24 mouse cellular contexts compared by ENCODE assay signal in the genomic region with DNA sequence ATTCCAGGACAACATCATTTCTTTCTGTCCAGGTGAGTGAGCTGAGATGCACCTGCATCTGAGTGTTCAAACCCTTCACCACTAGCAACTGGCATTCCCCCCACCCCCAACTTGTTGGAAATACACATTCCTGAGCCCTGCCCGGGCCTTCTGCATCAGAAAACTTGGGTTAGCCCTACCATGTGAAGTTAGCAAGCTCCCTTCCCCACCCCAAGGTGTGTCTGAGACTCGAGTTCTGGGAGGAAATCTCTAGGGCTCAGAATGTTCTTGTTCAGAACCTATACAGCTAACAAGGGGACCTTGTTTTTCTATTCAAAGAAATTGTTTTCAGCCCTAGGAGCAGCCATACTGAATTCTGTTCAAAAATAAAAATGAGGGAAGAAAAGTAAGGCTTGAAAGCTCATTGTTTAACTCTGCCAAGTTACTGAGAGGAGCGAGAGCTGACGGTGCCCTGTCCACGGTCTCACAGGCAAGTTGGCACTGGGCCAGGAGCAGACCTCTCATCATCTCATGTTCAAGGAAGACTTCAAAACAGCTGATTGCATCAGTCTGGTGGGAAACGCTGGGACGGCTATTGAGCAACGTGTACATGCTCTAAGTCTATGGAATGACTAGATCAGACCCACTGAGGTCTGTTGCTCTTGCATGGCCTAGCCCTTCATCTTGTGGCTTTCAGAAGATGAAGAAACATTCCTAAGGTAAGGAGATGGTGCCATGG. TPM values are rescaled to one million over a fixed set of nuclear protein-coding genes. Genes with fewer than 3 reads are reported as not detected.
A peak's percentile ranks its signal among the peaks of the same experiment; 100 is the strongest.
DNase-seq lines count a peak whose midpoint lies in the region; ATAC-seq and TF ChIP-seq lines count a peak whose summit lies in the region.
"Had no signal": no experiment of that assay in that cellular context is flagged by ENCODE, and none has a peak within 500 bp of the region (broad histone marks: within the 10 kb centered on the region; RNA-seq: fewer than 3 reads in every experiment).

No protein-coding gene starts in this region.

- H3K4me2 ChIP-seq in embryonic facial prominence, embryonic 14.5 days (ENCODE audit: low read depth, low read length), result no peak overlapping the region
- no peak overlapping the region for H3K4me2 ChIP-seq in lung, embryonic 15.5 days
- no peak overlapping the region for H3K4me2 ChIP-seq in stomach, postnatal 0 days (replicated peaks; ENCODE audit: low read depth)
- no peak overlapping the region for H3K4me2 ChIP-seq in forebrain, embryonic 12.5 days
- H3K4me2 ChIP-seq: embryonic facial prominence, embryonic 12.5 days; heart, embryonic 11.5 days; hindbrain, embryonic 15.5 days; limb, embryonic 12.5 days; midbrain, embryonic 12.5 days had no signal

- H3K27me3 ChIP-seq in embryonic facial prominence, embryonic 14.5 days (replicated peaks; ENCODE audit: control insufficient read depth, insufficient read depth, low read length), result no peaks in the 10 kb centered on the region
- no peaks in the 10 kb centered on the region for H3K27me3 ChIP-seq in embryonic facial prominence, embryonic 10.5 days (replicated peaks; ENCODE audit: low read depth, poor library complexity, severe bottlenecking)
- no peaks in the 10 kb centered on the region for H3K27me3 ChIP-seq in lung, embryonic 15.5 days
- H3K27me3 ChIP-seq in stomach, postnatal 0 days (ENCODE audit: control insufficient read depth, insufficient read depth, low read length), result no peaks in the 10 kb centered on the region
- H3K27me3 ChIP-seq in forebrain, embryonic 12.5 days, result no peaks in the 10 kb centered on the region
- H3K27me3 ChIP-seq: embryonic facial prominence, embryonic 12.5 days; hindbrain, embryonic 15.5 days; limb, embryonic 12.5 days; midbrain, embryonic 12.5 days had no signal

- H3K9ac ChIP-seq in embryonic facial prominence, embryonic 14.5 days (ENCODE audit: low read depth, low read length), result no peak overlapping the region
- H3K9ac ChIP-seq in lung, embryonic 15.5 days, result no peak overlapping the region
- H3K9ac ChIP-seq in stomach, postnatal 0 days (ENCODE audit: low read length), result no peak overlapping the region
- no peak overlapping the region for H3K9ac ChIP-seq in forebrain, embryonic 12.5 days
- H3K9ac ChIP-seq: embryonic facial prominence, embryonic 12.5 days; hindbrain, embryonic 15.5 days; limb, embryonic 12.5 days; midbrain, embryonic 12.5 days had no signal

- H3K36me3 ChIP-seq in embryonic facial prominence, embryonic 14.5 days (ENCODE audit: control insufficient read depth, insufficient read depth, low read length), result no peaks in the 10 kb centered on the region
- H3K36me3 ChIP-seq in embryonic facial prominence, embryonic 10.5 days (replicated peaks), result no peaks in the 10 kb centered on the region
- H3K36me3 ChIP-seq in lung, embryonic 15.5 days, result no peaks in the 10 kb centered on the region
- no peaks in the 10 kb centered on the region for H3K36me3 ChIP-seq in stomach, postnatal 0 days (ENCODE audit: control insufficient read depth, insufficient read depth, low read length)
- H3K36me3 ChIP-seq in forebrain, embryonic 12.5 days (replicated peaks), result no peaks in the 10 kb centered on the region
- H3K36me3 ChIP-seq: embryonic facial prominence, embryonic 12.5 days; hindbrain, embryonic 15.5 days; limb, embryonic 12.5 days; midbrain, embryonic 12.5 days had no signal

- peak; percentile 53 for DNase-seq in embryonic facial prominence, embryonic 14.5 days (ENCODE audit: low spot score)
- no peak for DNase-seq in embryonic facial prominence, embryonic 10.5 days (ENCODE audit: low spot score)
- DNase-seq in right cerebral cortex, postnatal 4 days, result peak; percentile 21
- no peak for DNase-seq in right cerebral cortex, postnatal 10 days (ENCODE audit: low spot score in 2 of 2)
- no peak for DNase-seq in stomach, postnatal 0 days (ENCODE audit: low spot score)
- DNase-seq: cerebellum, adult 18-20 months; gastrocnemius, postnatal 36 days; kidney, postnatal 14 days; layer of hippocampus, adult 9-11 months; thymus, adult 2 months had no signal

- H3K27ac ChIP-seq in embryonic facial prominence, embryonic 14.5 days (replicated peaks; ENCODE audit: low read depth, low read length), result no peak overlapping the region
- no peak overlapping the region for H3K27ac ChIP-seq in embryonic facial prominence, embryonic 10.5 days (replicated peaks)
- H3K27ac ChIP-seq in lung, embryonic 15.5 days, result no peak overlapping the region
- no peak overlapping the region for H3K27ac ChIP-seq in stomach, postnatal 0 days (replicated peaks)
- no peak overlapping the region for H3K27ac ChIP-seq in forebrain, embryonic 12.5 days
- H3K27ac ChIP-seq: embryonic facial prominence, embryonic 12.5 days; hindbrain, embryonic 15.5 days; limb, embryonic 12.5 days; midbrain, embryonic 12.5 days had no signal

- no peak for TF ChIP-seq CTCF in stomach, postnatal 0 days (IDR thresholded peaks at IDR 0.05; ENCODE audit: low read depth)

- peaks cover 21% of the 10 kb centered on the region for H3K4me1 ChIP-seq in embryonic facial prominence, embryonic 14.5 days (ENCODE audit: control insufficient read depth, insufficient read depth, low read length)
- peaks cover 19% of the 10 kb centered on the region for H3K4me1 ChIP-seq in embryonic facial prominence, embryonic 10.5 days
- H3K4me1 ChIP-seq in lung, embryonic 15.5 days, result peaks cover 28% of the 10 kb centered on the region
- no peaks in the 10 kb centered on the region for H3K4me1 ChIP-seq in stomach, postnatal 0 days (replicated peaks; ENCODE audit: control insufficient read depth, insufficient read depth)
- H3K4me1 ChIP-seq in forebrain, embryonic 12.5 days, result peaks cover 6% of the 10 kb centered on the region

- WGBS in embryonic facial prominence, embryonic 14.5 days, result 68% methylated on average over 8 of the region's 8 CpGs
- WGBS in embryonic facial prominence, embryonic 10.5 days, result 86% methylated on average over 8 of the region's 8 CpGs
- WGBS in lung, embryonic 15.5 days, result 32% methylated on average over 8 of the region's 8 CpGs
- 55% methylated on average over 8 of the region's 8 CpGs for WGBS in stomach, postnatal 0 days
- WGBS in forebrain, embryonic 12.5 days, result 79% methylated on average over 8 of the region's 8 CpGs

- TF ChIP-seq EP300 in stomach, postnatal 0 days (optimal IDR thresholded peaks at IDR 0.05), result no peak

- no peak overlapping the region for H3K4me3 ChIP-seq in embryonic facial prominence, embryonic 14.5 days (ENCODE audit: low read depth, low read length)
- H3K4me3 ChIP-seq in embryonic facial prominence, embryonic 10.5 days, result no peak overlapping the region
- H3K4me3 ChIP-seq in lung, embryonic 15.5 days, result no peak overlapping the region
- H3K4me3 ChIP-seq in stomach, postnatal 0 days (ENCODE audit: low read depth, low read length), result no peak overlapping the region
- H3K4me3 ChIP-seq in forebrain, embryonic 12.5 days (replicated peaks), result no peak overlapping the region
- H3K4me3 ChIP-seq: embryonic facial prominence, embryonic 12.5 days; hindbrain, embryonic 15.5 days; limb, embryonic 12.5 days; midbrain, embryonic 12.5 days had no signal

- ATAC-seq in embryonic facial prominence, embryonic 14.5 days (ENCODE audit: low read depth), result no peak
- peak; percentile 55; the same call in 1 of the 2 replicates for ATAC-seq in lung, embryonic 15.5 days (ENCODE audit: borderline replicate concordance, extremely low read depth, low FRiP score, low TSS enrichment)
- ATAC-seq in megakaryocyte progenitor cell, adult 5-6 weeks (replicated peaks; ENCODE audit: poor library complexity), result peak; percentile 59; the same call in 1 of the 2 replicates
- ATAC-seq in stomach, postnatal 0 days (ENCODE audit: low FRiP score, low TSS enrichment), result no peak
- ATAC-seq in forebrain, embryonic 12.5 days (ENCODE audit: low FRiP score), result no peak
- ATAC-seq: intestine, postnatal 0 days had no signal

- no peaks in the 10 kb centered on the region for H3K9me3 ChIP-seq in embryonic facial prominence, embryonic 14.5 days (ENCODE audit: control insufficient read depth, low read length)
- no peaks in the 10 kb centered on the region for H3K9me3 ChIP-seq in embryonic facial prominence, embryonic 10.5 days
- H3K9me3 ChIP-seq in lung, embryonic 15.5 days, result no peaks in the 10 kb centered on the region
- H3K9me3 ChIP-seq in stomach, postnatal 0 days (ENCODE audit: control insufficient read depth, low read length), result no peaks in the 10 kb centered on the region
- H3K9me3 ChIP-seq in forebrain, embryonic 12.5 days, result no peaks in the 10 kb centered on the region
- H3K9me3 ChIP-seq: embryonic facial prominence, embryonic 12.5 days; hindbrain, embryonic 15.5 days; limb, embryonic 12.5 days; midbrain, embryonic 12.5 days had no signal

RNA-seq across cellular contexts. Expression of a gene that starts 1.4 kb away (rescaled TPM):
- 6.2 and 12.5 TPM in 2 replicates for polyA plus RNA-seq in embryonic facial prominence, embryonic 14.5 days (2014; fragmentation: Nextera tagmentation; extraction: Ambion mirVana)
- 6.3 and 7.2 TPM in 2 replicates for polyA plus RNA-seq in embryonic facial prominence, embryonic 10.5 days (2016; fragmentation: Nextera tagmentation; extraction: Ambion mirVana)
- polyA plus RNA-seq in lung, embryonic 15.5 days (2015; fragmentation: Nextera tagmentation; extraction: Ambion mirVana), result 11.4 and 11.8 TPM in 2 replicates
- not detected in 2 replicates for total RNA-seq in megakaryocyte progenitor cell, adult 5-6 weeks (2015)
- not detected in 2 replicates for total RNA-seq in megakaryocyte progenitor cell, adult 5-6 weeks (2017)
- 0.13 TPM in 1 of 2 replicates, not detected in the other for polyA plus RNA-seq in stomach, postnatal 0 days (2015; fragmentation: Nextera tagmentation; extraction: Ambion mirVana)
- polyA plus RNA-seq in forebrain, embryonic 12.5 days (2016; fragmentation: Nextera tagmentation; extraction: Ambion mirVana), result 6.3 and 6.7 TPM in 2 replicates
- total RNA-seq: heart, postnatal 25 days had no signal
- polyA plus RNA-seq: liver, embryonic 16.5 days; small intestine, adult 2 months had no signal

RNA-seq across cellular contexts. Expression of a gene that starts 47.8 kb away (rescaled TPM):
- 24.8 and 26.7 TPM in 2 replicates for polyA plus RNA-seq in embryonic facial prominence, embryonic 14.5 days (2014; fragmentation: Nextera tagmentation; extraction: Ambion mirVana)
- polyA plus RNA-seq in embryonic facial prominence, embryonic 10.5 days (2016; fragmentation: Nextera tagmentation; extraction: Ambion mirVana), result 16.4 and 16.6 TPM in 2 replicates
- 156 and 158 TPM in 2 replicates for polyA plus RNA-seq in lung, embryonic 15.5 days (2015; fragmentation: Nextera tagmentation; extraction: Ambion mirVana)
- not detected in 2 replicates for total RNA-seq in megakaryocyte progenitor cell, adult 5-6 weeks (2015)
- 0.14 TPM in 1 of 2 replicates, not detected in the other for total RNA-seq in megakaryocyte progenitor cell, adult 5-6 weeks (2017)
- polyA plus RNA-seq in stomach, postnatal 0 days (2015; fragmentation: Nextera tagmentation; extraction: Ambion mirVana), result 25.8 and 26.9 TPM in 2 replicates
- 5.2 and 5.5 TPM in 2 replicates for polyA plus RNA-seq in forebrain, embryonic 12.5 days (2016; fragmentation: Nextera tagmentation; extraction: Ambion mirVana)

RNA-seq across cellular contexts. Expression of a gene that starts 49.4 kb away (rescaled TPM):
- not detected in 2 replicates for polyA plus RNA-seq in embryonic facial prominence, embryonic 14.5 days (2014; fragmentation: Nextera tagmentation; extraction: Ambion mirVana)
- not detected in 2 replicates for polyA plus RNA-seq in embryonic facial prominence, embryonic 10.5 days (2016; fragmentation: Nextera tagmentation; extraction: Ambion mirVana)
- not detected in 2 replicates for polyA plus RNA-seq in lung, embryonic 15.5 days (2015; fragmentation: Nextera tagmentation; extraction: Ambion mirVana)
- total RNA-seq in megakaryocyte progenitor cell, adult 5-6 weeks (2015), result not detected in 2 replicates
- not detected in 2 replicates for total RNA-seq in megakaryocyte progenitor cell, adult 5-6 weeks (2017)
- polyA plus RNA-seq in stomach, postnatal 0 days (2015; fragmentation: Nextera tagmentation; extraction: Ambion mirVana), result not detected in 2 replicates
- not detected in 2 replicates for polyA plus RNA-seq in forebrain, embryonic 12.5 days (2016; fragmentation: Nextera tagmentation; extraction: Ambion mirVana)
- total RNA-seq: common myeloid progenitor, adult 5-6 weeks; gastrocnemius, postnatal 36 days; heart, postnatal 25 days had no signal
- polyA plus RNA-seq: embryonic facial prominence, embryonic 12.5 days; heart, embryonic 11.5 days; hindbrain, embryonic 15.5 days; intestine, postnatal 0 days; limb, embryonic 12.5 days; liver, embryonic 16.5 days; midbrain, embryonic 12.5 days; neural tube, embryonic 14.5 days; small intestine, adult 2 months had no signal

Comparison
In these comparisons a context has a peak if more than half of its experiments do, and no peak if none do; other contexts are left out.
1. DNase-seq: peak in embryonic facial prominence, embryonic 14.5 days (single experiment) and right cerebral cortex, postnatal 4 days (single experiment); none in embryonic facial prominence, embryonic 10.5 days (single experiment), right cerebral cortex, postnatal 10 days (0 of 2) and stomach, postnatal 0 days (single experiment).
2. ATAC-seq: peak in lung, embryonic 15.5 days (single experiment) and megakaryocyte progenitor cell, adult 5-6 weeks (single experiment); none in embryonic facial prominence, embryonic 14.5 days (single experiment), stomach, postnatal 0 days (single experiment) and forebrain, embryonic 12.5 days (single experiment).